Mouse (Mus musculus) bone marrow, adult 2 months (tissue): ENCODE results near the gene Eif3k. TPM values are rescaled to one million over a fixed set of nuclear protein-coding genes. Genes with fewer than 3 reads are reported as not detected.
A peak's percentile ranks its signal among the peaks of the same experiment; 100 is the strongest.

ENCODE experiments used
- H3K27ac ChIP-seq: fragments of 200-500 bp; 2 replicates; pipeline ENCODE4 v1.5.1; 2012; ENCODE audit warnings: low read depth, mild to moderate bottlenecking, control low read depth, inconsistent platforms, low read length; ENCODE audit not compliant: control insufficient read depth, poor library complexity, insufficient read depth
- H3K4me1 ChIP-seq: fragments of 200-500 bp; 2 replicates; pipeline ENCODE4 v1.6.1; 2011; ENCODE audit warnings: low read length; ENCODE audit not compliant: control insufficient read depth, insufficient read depth
- H3K4me3 ChIP-seq: fragments of 200-500 bp; replicated peaks from 2 replicates; pipeline ENCODE3; 2011; ENCODE audit warnings: mild to moderate bottlenecking, low read depth, low read length, control low read depth; ENCODE audit not compliant: control insufficient read depth
- CTCF ChIP-seq: fragments of 200-500 bp; IDR thresholded peaks from 2 replicates; pipeline ENCODE4 v1.5.1; 2011; ENCODE audit warnings: low read length, control low read depth; ENCODE audit not compliant: control insufficient read depth, insufficient read depth
- POLR2A ChIP-seq: fragments of 200-500 bp; IDR thresholded peaks from 2 replicates; pipeline ENCODE4 v1.6.1; 2011; ENCODE audit warnings: low read depth, mild to moderate bottlenecking, control low read depth, low read length, borderline replicate concordance; ENCODE audit not compliant: control insufficient read depth
- WGBS: fragments of 180-500 bp; shearing (Covaris S2); methylation state at CpG from one replicate; pipeline ENCODE4 v1.1.7; 2018; 5-methylcytosine and 5-hydroxymethylcytosine counted together
- polyA plus RNA-seq: library from polyadenylated mRNA; stranded (reverse); fragments of >200 nt; gene quantifications from 2 replicates; pipeline ENCODE4 v1.2.4, GENCODE M21; 2011; ENCODE audit warnings: low replicate concordance; ENCODE audit not compliant: missing spikeins, insufficient read depth, insufficient read length

Eif3k gene
- polyA plus RNA-seq, 1 experiment: 225 TPM

DNA sequence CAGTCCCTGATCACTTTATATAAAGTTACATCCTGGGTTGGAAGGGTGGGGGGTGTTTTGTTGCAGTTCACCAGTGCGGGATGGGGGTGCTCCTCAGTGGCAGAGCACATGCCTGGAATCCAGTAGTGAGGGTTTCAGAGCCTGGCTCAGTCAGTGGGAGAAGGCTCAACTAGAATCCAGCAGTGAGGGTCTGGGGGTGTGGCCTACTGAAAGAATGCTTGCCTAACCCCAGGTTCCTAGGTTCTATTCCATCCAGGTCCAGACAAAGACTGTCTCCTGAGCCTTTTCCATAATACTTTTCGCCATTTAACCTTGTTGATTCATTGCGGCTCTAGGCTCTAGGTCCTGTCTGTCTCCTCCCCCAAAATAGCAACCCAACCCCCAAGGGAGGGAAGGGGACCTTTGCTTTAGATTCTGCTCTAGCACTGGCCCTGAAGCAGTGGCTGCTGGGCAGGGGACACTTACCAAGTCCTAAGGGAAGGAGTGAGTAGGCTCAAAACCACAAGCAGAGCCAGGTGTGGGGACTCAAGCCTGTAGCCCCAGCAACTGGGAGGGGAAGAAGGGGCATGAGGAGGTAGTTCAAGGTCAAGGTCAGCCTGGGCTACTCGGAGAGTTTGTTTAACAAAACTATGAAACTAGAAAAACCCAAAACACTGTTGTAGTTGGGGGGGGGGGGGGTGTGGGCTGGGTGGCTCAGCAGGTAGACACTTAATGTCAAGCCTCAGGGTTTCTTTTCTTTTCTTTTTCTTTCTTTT, 14.7 kb downstream of the Eif3k start:
- no peak overlapping the region for H3K27ac ChIP-seq
- TF ChIP-seq POLR2A (no peak), CTCF (no peak)
- WGBS: 92% methylated on average over 4 of the region's 4 CpGs

DNA sequence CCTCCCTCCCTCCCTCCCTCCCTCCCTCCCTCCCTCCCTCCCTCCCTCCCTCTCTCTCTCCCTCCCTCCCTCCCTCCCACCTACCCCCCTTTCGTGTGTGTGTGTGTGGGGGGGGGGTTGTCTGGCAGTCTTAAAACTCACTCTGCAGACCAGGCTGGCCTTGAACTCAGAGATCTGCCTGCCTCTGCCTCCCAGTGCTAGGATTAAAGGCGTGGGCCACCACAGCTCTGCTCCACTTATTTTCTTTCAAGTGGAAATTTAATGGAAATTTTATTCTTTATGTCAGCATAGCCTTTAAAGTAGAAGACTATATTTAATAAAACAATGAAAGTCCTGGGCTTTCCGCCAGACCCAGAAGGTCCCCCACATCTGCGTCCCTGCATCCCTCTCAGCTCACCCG, 15.5 kb downstream of the Eif3k start:
- 83% methylated on average over 4 of the region's 5 CpGs for WGBS
- Histone ChIP-seq H3K27ac (no peak overlapping the region), H3K4me3 (no peak overlapping the region), H3K4me1 (no peaks in the 10 kb centered on the region)
- no peak for TF ChIP-seq POLR2A
- TF ChIP-seq CTCF: no peak

More for the DNA sequence above, 14.7 kb downstream of the Eif3k start:
- no peak overlapping the region for H3K4me3 ChIP-seq
- no peaks in the 10 kb centered on the region for H3K4me1 ChIP-seq

DNA sequence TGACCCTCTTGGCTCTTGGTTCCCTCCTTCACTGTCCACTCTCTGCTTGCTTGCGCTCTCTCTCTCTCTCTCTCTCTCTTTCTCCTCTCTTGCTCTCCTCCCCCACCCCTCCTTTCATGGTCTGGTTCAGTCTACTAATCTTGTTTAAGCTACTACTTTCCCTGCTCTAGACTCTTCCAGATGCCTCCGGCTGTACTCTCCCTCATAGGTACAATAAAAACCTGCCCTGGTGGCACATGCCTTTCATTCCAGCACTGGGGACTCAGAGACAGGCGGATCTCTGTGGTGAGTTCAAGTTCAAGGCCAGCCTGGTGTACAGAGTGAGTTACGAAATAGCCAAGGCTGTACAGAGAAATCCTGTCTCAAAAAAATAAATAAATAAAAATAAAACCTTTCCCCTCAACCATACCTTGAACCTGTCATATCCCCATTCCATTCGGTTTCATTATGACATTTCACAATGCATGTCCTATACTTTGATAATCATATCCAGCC, 16.3 kb downstream of the Eif3k start:
- Histone ChIP-seq H3K4me1 (no peaks in the 10 kb centered on the region; the same call in 1 of the 2 replicates), H3K27ac (no peak overlapping the region), H3K4me3 (no peak overlapping the region)
- TF ChIP-seq CTCF (no peak), POLR2A (no peak)
- WGBS: 81% methylated on average over 5 of the region's 5 CpGs

DNA sequence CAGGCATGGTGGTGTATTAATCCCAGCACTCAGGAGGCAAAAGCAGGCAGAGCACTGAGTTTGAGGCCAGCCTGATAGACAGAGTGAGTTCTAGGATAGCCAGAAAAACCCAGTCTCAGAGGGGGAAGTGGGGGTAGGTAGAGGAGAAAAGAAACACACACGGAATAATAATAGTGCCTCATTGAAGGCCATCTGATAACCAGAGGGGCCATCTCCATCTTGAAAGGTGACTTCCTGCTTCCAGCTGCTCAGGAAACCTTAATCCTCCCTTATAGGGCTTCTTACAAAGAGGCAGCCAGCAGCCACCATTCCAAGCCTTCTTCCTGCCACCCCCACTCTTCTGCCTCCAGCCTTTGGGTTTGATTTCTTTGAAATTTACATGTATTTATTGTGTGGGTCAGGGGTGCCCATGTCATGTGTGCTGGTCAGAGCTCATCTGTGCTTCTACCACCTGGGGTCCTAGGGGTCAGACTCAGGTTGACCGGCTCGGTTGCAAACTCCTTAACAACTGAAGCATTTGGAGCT, 18.2 kb downstream of the Eif3k start:
- TF ChIP-seq CTCF (no peak), POLR2A (no peak)
- 85% methylated on average over 3 of the region's 3 CpGs for WGBS
- no peak overlapping the region for H3K4me3 ChIP-seq
- no peak overlapping the region for H3K27ac ChIP-seq
- no peaks in the 10 kb centered on the region; the same call in 1 of the 2 replicates for H3K4me1 ChIP-seq

DNA sequence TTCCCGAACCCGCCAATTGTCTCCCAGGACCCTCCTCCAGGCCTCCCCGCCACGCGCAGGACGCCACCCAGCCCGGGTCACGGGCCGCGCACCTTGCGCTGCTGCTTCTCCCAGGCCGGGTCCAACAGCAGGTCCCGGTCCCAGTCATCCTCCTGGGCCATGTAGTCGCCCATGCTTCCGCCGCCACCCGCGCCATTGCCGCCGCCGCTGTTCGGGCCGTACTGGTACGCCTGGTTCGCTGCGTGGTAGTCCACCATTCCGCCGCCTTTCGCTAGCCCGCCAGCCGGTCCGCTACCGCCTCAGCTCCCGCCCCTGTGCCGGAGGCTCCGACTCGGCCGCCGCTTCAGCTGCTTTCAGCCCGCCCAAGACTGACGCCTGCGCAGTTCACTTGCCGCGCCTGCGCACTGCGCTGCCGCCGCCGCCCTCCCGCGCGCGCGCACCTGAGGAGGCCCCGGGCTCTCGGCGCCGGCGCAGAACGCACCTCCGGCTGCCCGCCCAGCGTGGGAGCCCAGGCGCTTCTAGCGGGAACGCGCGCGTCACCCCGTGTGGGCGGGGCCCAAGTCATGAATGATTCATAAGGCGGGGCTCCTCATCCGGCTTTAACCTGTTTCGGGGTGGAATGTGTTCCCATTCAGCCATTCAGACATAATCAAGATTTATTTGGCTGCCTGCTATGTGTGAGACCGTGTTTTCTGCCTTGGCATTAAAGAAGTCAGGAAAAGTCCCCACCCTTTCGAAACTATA, 19.6 kb downstream of the Eif3k start, which contains the start of gene Actn4:
Gene Actn4 (minus strand): TSS at position 414 of the 744 bp plus-strand sequence.
- Histone ChIP-seq H3K27ac (peak within 1 kb of the TSS; percentile 90), H3K4me1 (peaks cover 2% of the 10 kb centered on the region), H3K4me3 (peak within 1 kb of the TSS; percentile 93)
- WGBS: under 1% methylated on average over 76 of the region's 76 CpGs
- TF ChIP-seq POLR2A (peak; percentile 99), CTCF (no peak)

DNA sequence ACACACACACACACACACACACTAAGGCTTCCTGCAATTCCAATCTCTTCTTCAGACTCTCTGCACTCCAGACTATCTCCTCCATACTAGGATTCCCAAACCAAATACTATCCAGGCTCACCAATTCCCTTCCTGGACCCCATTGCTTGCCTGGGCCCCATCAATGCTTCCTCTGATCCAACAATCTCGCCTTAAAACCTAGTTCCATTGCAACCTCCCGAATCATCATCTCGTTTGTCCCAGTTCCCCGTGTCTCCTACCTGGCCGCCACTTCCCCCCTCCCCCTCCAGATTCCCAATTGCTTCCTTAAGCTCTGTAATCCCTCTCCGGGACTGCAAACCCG, 20.1 kb downstream of the Eif3k start:
- peaks cover 2% of the 10 kb centered on the region for H3K4me1 ChIP-seq
- WGBS: under 1% methylated on average over 7 of the region's 7 CpGs
- peak overlapping the region; percentile 93 for H3K4me3 ChIP-seq
- peak overlapping the region; percentile 90 for H3K27ac ChIP-seq
- TF ChIP-seq CTCF (no peak), POLR2A (no peak)

DNA sequence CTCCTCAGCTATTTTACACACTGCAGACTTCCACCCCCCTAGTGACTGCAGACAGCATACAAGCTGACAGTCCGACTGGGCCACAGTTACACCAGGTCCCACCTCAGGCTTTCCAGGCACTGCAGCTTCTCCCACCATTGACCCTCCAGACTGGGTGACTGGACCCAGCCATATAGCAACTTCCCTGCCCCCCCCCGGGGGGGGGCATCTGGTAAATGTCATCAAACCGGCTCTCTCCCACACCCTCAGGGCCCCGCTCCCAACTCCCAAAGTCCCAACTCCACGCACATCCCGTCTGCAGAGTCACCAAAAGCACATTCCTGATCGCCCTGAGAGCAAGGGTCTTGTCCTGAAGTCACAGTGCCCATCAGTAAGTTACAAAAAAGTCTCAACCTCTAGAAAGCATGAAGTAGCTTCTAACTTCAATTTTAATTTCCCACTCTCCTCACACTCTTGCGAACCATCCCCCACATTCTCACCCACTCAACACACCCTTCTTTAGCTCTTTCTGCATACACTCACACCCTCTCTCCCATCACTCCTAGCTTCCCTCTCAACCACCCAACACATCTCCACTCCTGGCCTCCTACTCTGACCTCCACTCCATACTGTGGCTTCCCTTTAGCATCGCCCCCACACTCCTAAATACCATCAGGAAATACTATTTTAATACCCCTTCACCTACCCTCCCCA, 21.2 kb downstream of the Eif3k start:
- WGBS: 44% methylated on average over 9 of the region's 9 CpGs
- Histone ChIP-seq H3K4me3 (peak overlapping the region; percentile 68), H3K4me1 (peaks cover 2% of the 10 kb centered on the region), H3K27ac (no peak overlapping the region)
- no peak for TF ChIP-seq POLR2A
- no peak for TF ChIP-seq CTCF
